Mouse (Mus musculus) bone marrow macrophage, adult 2 months (primary cell): ENCODE results near the gene Bcl2l13.

Experiments
- CTCF ChIP-seq: IDR thresholded peaks from 2 replicates; pipeline ENCODE4 v1.5.1; 2012; ENCODE audit warnings: low read depth, mild to moderate bottlenecking, low read length, moderate library complexity
- POLR2A ChIP-seq: IDR thresholded peaks from 2 replicates; pipeline ENCODE4 v1.6.1; 2012; ENCODE audit warnings: mild to moderate bottlenecking, low read depth, low read length, borderline replicate concordance

GRCm38 (mm10) chr6:120930450-120931306 lies 94.7 kb downstream of the Bcl2l13 start:
- TF ChIP-seq POLR2A (no peak), CTCF (no peak)
